Mouse (Mus musculus) spleen, adult 2 months (tissue): ENCODE results near the gene Gm49601.

Experiments used
- CTCF ChIP-seq: fragments of 200-500 bp; IDR thresholded peaks from 2 replicates; pipeline ENCODE4 v1.5.1; 2011; ENCODE audit warnings: mild to moderate bottlenecking, inconsistent platforms; ENCODE audit not compliant: insufficient read depth, insufficient read length, insufficient replicate concordance; ENCODE audit errors: extremely low read depth
- POLR2A ChIP-seq: fragments of 200-500 bp; IDR thresholded peaks from 2 replicates; pipeline ENCODE4 v1.6.1; 2011; ENCODE audit warnings: low read depth, low read length, inconsistent platforms

GRCm38 (mm10) chr16:18625097-18625496 lies 1.1 kb downstream of the Gm49601 start:
- no peak for TF ChIP-seq CTCF
- no peak for TF ChIP-seq POLR2A
